Mouse (Mus musculus) G1E-ER4 (cell line): ENCODE measurements around the gene Sdf4. TPM values are rescaled to one million over a fixed set of nuclear protein-coding genes. Genes with fewer than 3 reads are reported as not detected.

Source experiments
- GATA1 ChIP-seq: IDR thresholded peaks from one replicate; pipeline ENCODE4 v1.8.0; 2012; ENCODE audit warnings: low read length, inconsistent platforms
- polyA plus RNA-seq: library from polyadenylated mRNA; stranded (reverse); fragments of >175 nt; gene quantifications from 2 replicates; pipeline ENCODE4 v1.2.3, GENCODE M21; 2012

Gene Sdf4
- polyA plus RNA-seq, 1 experiment: 58.7 TPM

- TF ChIP-seq GATA1: no peak
These were observed 1.3 kb upstream of the Sdf4 start for GRCm38 (mm10) chr4:155991211-155991907.

GRCm38 (mm10) chr4:155991908-155992230 is 803 bp upstream of the Sdf4 start:
- TF ChIP-seq GATA1: no peak

- TF ChIP-seq GATA1: no peak
These were observed 355 bp downstream of the Sdf4 start for GRCm38 (mm10) chr4:155992906-155993547.

- no peak for TF ChIP-seq GATA1
These were observed 934 bp downstream of the Sdf4 start for GRCm38 (mm10) chr4:155993606-155994005.

- TF ChIP-seq GATA1: no peak
These were observed 11.4 kb downstream of the Sdf4 start for GRCm38 (mm10) chr4:156004109-156004508.

- no peak for TF ChIP-seq GATA1
These were observed 15.7 kb downstream of the Sdf4 start for GRCm38 (mm10) chr4:156008369-156008768.

- no peak for TF ChIP-seq GATA1
These were observed 21.0 kb downstream of the Sdf4 start, which contains the start of gene Tnfrsf4 for GRCm38 (mm10) chr4:156013637-156014036. TSS of gene Tnfrsf4 (plus strand) at chr4:156013843.

- TF ChIP-seq GATA1: no peak
These were observed 21.8 kb downstream of the Sdf4 start for GRCm38 (mm10) chr4:156014436-156014835.

- no peak for TF ChIP-seq GATA1
These were observed 27.1 kb downstream of the Sdf4 start for GRCm38 (mm10) chr4:156019771-156020170.

- no peak for TF ChIP-seq GATA1
These were observed 28.7 kb downstream of the Sdf4 start for GRCm38 (mm10) chr4:156021381-156021780.

- TF ChIP-seq GATA1: no peak
These were observed 29.3 kb downstream of the Sdf4 start for GRCm38 (mm10) chr4:156021942-156022419.

- no peak for TF ChIP-seq GATA1
These were observed 30.8 kb downstream of the Sdf4 start for GRCm38 (mm10) chr4:156023520-156023919.

- no peak for TF ChIP-seq GATA1
These were observed 31.5 kb downstream of the Sdf4 start for GRCm38 (mm10) chr4:156024184-156024583.

- TF ChIP-seq GATA1: no peak
These were observed 33.3 kb downstream of the Sdf4 start, which contains the start of gene Tnfrsf18 for GRCm38 (mm10) chr4:156026013-156026412. TSS of gene Tnfrsf18 (plus strand) at chr4:156026164.

GRCm38 (mm10) chr4:156028580-156028979 is 35.9 kb downstream of the Sdf4 start:
- no peak for TF ChIP-seq GATA1

GRCm38 (mm10) chr4:156030651-156031118 is 38.0 kb downstream of the Sdf4 start:
- TF ChIP-seq GATA1: no peak

GRCm38 (mm10) chr4:156031255-156031592 is 38.6 kb downstream of the Sdf4 start:
- no peak for TF ChIP-seq GATA1
